Mouse (Mus musculus) thymus, postnatal 14 days (tissue): Measurements from ENCODE around the gene Fndc3b.
"Not testable (repeated sequence)": the region's sequence is repeated elsewhere in the genome, so short reads cannot be mapped to it uniquely, and the experiment has no call there.

Source experiments
- DNase-seq: peaks from one replicate; pipeline ENCODE4 v3.0.0; 2021

Fndc3b gene

DNA sequence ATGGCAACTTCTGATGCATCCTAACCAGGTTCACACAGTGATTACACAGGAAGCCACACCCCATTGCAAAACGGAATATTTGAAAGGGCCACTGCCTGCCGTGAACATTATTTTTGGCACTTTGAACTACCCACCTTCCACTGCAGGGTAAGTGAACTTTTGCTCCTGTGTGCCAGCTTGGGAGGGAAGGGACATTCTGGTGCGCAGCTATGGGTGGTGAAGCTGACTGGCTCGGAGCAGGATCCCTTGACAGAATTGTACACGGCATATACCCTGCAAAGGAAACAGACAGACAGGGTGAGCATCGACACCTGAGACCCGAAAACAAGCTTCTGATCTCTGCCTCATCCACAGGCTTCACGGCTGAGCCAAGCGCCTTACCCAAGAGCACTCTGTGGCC, 220.2 kb downstream of the Fndc3b start:
- DNase-seq, result no peak

DNA sequence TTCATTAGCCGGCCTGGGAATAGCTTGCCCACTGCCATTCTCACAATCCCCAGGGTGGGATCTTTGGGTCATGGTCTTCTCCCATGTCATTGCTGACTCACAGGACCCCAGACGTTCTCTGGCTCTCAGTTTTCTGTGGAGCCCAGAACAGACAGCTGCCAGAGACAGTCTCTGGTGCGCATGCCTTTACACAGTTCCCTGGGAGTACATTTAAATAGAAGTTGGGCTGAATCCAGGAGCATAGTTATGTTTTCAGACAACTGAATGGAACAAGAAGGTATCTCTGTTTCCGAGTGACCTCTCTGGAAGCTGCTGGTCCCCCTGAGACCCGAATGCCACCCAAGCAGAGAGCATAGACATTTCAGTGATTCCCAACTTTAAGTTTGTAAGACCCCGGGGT, 221.6 kb downstream of the Fndc3b start:
- DNase-seq, result no peak

DNA sequence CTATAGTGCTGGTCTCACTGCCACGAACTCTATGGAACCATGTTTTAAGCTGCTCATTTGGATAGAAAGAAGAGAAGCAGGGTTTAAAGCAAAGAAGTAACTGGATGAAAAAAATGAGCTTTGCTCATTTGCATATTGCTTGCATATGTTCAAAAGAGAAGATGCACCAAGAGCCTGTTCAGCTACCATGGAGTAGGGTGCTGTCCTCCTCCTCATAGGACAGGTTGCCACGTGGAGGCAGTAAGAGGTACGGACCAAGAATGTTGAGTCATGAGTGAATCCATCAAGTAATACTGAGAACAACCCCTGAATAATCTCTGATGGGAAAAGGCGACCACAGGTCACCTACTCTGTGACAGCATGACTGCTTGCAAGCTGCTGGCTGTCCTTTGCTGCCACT, 226.0 kb downstream of the Fndc3b start:
- DNase-seq, result no peak

DNA sequence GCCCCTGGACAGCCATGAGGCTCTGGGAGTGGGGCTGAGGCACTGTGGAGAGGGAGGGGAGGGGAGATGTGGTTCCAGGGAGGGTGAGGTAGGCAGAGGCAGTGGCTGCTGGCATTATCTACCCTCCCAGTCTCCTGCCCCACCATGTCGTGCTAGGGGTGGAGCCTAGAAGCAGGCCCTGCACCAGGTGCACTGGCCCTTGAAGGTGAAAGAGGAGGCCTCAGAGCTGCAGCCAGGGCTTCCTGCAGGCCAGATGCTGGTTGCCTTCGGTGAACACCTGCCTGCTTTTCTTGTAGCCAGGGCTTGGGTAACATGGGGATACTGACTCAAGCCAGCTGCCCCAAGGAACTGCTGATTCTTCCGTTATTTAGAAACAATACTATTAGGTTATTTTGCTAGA, 226.4 kb downstream of the Fndc3b start:
- DNase-seq, result peak; percentile 9

DNA sequence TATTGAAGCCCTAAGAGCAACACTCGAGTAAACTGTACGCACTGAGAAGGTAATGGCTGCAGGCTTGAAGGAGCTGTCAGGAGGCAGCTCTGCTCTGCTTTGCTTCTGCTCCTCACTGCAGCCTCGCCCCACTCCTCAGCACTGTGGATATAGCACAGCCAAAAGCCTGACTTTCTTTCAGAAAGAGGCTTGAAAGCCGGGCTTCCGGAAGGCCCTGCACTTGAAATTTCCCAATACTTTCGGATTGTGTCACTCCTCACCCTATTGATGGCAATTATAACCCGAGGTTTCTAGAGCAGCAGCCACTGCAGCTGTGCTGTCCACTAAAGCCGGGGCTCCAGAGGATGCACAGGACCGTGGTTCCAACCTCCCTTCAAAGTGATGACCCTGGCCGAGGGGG, 227.3 kb downstream of the Fndc3b start:
- no peak for DNase-seq

DNA sequence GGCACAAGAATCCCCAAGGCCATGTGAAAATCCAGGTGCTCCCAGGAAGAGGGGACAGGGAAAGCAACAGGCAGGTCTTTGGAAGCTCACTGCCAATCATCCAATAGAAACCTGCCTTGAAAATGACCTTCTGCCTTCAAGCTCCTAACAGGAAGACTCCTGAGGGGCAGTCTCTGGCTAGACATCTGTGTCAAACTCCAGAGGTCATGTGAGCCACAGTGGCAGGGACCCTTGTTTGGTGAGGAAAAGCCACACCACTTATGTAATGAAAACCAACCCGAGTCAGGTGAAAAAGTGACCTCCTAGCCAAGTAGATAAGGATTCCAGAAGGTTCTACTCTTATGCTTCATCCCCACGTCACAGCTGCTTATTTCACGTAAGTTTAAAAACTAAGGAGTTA, 227.8 kb downstream of the Fndc3b start:
- no peak for DNase-seq

DNA sequence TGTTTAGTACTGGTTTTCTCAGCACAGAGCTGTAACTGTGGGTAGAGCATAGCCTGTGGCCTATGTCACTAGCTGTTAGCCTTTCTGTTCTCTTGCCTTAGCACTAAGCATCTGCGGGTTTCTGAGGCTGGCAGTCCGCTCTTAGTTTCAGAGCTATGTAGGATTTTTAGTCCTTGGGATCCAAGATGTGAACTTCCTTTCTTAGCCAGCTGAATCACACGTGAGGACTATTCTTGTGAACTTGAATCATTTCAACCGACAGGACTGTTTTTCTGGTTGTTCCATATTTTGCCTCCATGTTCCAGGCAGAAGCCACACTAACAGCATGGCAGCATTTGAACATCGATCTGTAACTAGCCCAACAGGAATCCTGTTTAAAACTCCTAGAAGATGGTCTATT, 229.4 kb downstream of the Fndc3b start:
- no peak for DNase-seq

DNA sequence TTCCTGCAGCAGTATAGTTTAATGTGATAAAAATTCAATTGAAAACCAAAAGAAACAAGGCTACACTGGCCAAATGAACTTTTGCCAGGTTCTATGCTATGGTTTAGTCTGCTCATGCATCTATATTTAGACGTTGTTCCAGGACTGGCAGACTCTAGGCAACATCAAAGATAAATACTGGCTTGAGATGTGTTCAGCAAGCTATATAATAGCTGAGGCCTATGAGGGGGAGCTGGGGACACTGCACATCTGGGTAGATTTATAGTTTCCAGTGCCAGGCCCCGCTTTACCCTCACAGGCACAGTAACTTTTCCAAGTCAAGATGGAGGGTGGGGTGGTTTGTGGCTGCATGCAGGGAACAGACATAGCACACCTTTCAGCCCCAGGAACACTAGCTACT, 231.7 kb downstream of the Fndc3b start:
- no peak for DNase-seq

DNA sequence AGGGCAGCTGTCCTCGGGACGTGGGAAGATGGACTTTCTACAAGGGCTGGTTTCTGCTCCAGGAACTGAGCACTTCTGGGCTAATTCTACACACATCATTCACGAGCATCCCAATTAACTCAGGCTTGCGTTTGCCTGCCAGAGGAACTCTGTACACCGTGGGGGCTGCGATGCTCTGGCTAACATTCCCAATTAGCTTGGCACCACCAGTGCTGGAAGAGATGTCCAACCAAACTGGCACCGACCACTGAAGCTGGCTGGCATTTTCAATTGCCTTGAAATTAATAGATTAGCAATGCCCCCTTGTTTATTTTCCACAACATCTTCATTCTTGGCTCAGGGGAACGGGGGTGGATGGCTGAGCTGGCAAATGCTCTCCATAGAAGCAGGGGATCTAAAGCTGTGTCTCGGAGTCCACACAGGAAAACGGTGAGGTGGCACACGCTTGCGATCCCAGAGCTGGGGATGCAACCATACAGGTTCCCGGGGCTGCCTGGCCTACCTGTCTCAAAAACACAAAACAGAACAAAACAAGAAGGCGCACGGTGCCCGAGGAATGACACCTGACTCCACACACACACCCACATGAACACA, 232.4 kb downstream of the Fndc3b start:
- no peak for DNase-seq

DNA sequence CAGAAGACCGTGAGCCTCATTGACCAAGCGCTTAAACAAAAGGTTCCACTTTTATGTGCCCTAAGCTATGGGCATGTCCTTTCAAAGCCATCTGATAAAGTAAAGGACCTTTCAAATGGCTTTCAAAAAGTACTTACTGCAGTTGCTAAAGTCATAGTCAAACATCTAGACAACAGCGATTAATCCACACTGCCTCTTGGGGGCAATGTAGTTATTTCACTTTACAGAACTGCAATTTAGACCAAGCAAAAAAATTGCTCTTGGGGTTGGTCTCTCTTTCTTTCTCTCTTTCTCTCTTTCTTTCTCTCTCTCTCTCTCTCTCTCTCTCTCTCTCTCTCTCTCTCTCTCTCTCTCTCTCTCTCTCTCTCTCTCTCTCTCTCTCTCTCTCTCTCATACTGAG, 233.4 kb downstream of the Fndc3b start:
- DNase-seq, result not testable (repeated sequence)

DNA sequence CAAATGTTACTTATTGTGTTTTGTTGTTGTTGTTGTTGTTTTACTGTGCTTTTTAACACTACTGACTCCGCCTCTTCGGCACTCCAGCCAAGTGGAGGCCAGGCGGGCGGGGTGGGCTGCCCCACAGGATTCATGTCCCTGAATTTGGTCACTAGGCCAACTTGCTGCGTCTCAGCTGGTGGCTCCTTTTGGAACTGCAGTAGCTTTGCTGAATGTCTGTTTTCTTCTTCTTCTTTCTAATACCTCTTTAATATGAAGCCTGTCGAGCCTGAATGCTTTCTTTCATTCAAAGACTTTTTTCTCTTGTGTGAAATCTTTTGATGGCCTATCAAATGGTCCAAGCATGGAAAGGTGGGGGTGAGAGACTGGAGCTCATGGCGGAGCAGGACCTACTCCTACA, 235.2 kb downstream of the Fndc3b start:
- DNase-seq, result no peak

DNA sequence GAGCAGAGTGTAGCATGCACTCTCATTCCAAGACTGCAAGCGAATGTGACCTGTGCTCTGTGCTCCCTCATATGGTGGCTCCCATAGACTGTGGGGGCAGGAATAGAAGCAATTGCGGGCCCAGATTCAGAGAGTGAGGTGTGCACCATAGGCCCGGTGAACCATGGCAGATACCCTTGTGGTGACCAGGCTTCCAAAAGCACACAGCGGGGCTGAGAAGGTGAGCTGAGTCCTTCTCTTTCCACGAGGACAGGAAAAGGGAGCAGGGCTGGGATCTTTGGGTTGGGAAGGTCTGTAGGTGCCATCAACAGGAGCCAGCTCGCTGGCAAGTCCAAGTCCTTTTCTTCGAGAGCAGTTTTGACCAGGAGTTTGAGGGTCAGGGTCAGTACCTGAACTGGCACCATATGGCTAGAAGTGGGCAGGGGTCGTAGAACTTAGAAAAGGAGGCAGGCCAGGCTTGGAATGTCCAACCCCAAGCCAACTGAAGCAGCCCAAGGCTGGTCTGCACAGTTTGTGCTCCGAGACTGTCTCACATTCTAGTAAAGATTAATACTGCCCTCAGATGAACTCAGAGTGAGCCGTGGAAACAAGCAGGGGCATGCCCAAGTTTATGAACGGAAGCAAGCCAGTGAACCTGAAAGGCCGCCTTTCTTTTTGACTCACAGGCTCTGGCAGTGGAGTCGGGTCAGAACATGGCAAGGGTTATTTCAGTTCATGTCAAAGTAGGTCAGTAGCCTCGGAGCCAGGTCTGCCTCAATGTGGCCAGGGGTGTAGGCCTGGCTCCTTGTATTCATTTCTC, 237.1 kb downstream of the Fndc3b start:
- no peak for DNase-seq

DNA sequence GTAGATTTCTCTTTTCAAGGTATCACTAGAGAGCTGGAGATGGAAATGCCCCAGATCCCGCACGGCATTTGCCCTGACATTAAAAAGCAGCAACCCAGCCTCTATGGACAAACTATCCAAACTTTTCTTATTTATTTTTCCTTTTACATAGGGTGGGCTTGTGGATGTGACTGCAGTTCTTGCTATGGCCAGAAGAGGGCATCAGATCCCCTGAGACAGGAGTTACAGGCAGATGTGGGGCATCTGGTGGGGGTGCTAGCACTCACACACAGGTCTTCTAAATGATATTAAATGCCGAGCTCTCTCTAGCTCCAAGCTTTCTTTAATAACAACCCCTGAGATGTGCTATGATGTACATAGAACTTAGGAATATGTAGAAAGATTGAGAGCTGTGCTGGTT, 238.3 kb downstream of the Fndc3b start:
- peak; percentile 30 for DNase-seq

DNA sequence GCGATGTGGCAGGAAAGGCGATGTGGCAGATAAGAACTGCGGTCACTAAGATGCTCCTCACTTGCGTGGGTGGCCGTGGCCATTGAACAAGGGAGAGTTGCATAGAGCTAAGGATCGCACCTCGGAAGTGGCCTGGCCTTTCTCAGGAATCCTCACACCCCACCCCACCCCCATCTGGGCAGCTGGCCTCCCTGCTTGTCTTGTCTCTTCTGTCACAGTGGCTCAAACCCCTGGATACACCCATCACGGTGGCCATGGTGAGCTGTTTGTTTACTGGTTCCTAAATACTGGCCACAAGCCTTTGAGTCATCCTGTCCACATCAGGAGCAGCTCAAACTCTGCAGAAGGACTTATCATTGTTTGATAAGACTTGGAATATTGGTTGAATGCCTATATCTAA, 240.3 kb downstream of the Fndc3b start:
- DNase-seq, result no peak

DNA sequence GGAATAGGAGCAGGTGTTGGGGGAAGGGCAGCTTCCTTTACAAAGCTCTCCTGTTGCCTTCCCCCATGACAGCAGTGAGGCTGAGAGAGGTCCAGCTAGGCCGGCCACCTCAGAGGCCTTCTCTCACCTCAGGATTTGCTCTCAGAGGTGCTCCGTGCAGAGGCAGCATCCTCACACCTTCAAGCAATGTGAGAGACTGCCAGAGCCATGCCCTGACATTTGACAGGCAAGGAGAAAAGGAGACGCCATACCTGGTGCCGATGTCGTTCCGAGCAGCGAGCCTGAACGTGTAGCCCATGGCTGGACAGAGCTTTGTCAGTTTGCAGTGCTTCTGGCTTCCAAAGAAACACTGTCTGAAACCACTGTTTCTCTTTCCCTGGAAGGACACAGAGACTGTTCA, 241.1 kb downstream of the Fndc3b start:
- DNase-seq, result no peak

DNA sequence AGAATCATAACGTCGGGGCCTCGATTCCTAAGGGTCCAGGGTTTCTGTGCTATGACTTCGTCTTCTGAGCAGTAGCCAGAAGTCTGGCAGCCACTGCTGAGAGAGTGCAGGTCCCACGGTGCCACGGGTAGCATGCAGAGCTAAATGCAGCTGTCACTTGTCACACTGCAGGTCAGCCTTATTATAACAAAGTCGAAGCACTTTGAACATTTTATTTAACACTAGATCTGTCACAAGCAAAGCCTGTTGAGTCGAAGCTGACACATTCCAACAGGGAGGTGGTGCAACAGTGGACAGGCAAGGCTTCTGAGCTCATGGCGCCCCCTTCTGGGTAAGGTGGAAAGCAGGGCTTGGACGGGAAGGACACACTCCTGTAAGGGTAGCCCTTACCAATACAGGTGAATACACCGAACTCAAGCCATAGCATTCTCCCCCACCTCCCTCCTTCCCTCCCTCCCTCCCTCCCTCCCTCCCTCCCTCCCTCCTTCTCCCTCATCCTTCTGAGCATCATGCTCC, 243.5 kb downstream of the Fndc3b start:
- DNase-seq, result peak; percentile 76

DNA sequence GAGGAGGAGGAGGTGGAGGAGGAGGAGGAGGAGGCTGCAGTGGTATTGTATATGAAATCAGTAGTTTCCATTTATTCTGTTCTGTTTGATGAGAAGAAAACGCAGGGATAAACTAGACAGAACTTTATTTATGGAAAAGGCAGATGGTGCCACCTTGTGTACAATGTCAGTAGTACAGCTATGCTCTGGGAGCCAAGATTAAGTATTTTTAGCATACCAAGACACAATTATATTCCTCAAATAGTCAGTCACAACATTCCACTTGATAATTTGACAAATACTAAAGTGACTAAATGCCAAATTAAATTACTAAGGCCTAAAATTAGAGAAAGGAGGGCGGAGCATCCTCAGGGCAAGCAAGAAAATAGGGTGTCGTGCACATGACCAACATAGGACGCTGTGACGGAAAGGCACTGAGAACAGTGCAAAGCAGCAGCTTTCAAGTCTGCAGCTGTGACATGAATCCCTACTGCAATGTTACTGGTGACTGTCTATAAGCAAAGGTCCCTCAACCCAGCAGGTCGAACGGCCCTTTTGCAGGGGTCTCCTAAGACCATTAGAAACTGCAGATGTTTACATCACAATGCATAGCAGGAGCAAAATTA, 244.7 kb downstream of the Fndc3b start:
- DNase-seq, result peak; percentile 65

DNA sequence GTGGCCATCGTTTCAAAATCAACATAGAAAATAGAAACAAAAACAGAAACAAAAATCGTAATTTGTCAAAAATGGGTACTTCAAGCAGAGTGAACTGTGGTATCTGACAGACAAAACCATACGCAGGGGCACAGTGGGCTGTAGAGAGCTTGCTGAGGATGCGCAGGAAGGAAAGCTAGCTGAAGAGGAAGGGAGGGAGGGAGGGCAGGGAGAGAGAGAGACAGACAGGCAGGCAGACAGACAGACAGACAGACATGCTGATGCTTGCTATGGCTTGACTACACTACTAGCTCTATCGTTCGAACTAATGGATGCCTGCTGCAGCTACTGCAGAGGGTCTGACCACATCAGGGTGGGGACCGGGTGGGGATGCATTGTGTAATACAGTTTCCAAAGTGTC, 247.7 kb downstream of the Fndc3b start:
- peak; percentile 55 for DNase-seq

DNA sequence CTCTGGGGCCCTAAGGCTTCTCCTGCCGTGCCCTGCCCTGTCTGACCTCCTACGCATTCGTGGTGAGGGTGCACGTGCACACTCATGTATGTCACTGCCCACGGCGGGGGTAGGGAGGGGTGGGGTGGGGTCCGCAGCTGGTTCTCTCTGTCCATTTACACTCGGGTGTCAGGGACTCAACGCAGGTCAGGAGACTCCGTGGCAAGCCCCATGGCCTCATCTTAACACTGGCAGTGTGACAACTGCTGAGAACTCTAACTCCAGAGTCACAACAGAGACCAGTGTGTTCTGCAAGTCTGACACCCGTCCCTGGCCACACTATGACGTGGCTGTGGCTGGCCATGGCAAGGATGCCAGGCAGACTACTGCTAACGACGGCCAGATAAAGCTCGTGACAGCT, 248.2 kb downstream of the Fndc3b start:
- DNase-seq, result peak; percentile 50

DNA sequence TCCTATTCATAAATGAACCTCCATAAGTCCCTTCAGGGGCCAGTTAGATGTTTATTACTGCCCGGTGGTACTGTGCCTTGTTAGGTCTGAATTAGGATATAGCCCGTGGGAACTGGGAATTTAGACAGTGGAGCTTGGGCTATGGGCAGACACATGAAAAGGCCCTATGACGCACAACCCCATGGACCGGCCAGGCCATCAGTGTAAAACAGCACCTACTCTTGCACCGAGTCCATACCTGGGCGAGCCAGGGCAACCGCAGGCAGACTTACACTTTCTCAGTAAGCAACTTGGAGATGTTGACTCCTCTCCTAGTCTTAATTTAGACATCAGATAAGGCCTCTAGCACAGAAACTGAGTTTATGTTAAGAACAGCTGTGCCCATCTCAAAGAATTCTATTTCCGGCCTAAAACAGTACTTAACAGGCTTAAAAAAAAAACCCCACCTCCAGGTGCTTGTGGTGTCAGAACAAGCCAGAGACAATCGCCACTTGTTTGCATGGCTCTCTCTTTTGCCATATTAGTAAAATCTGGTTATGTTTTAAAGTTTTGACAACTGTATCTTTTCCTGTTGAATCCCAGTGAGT, 248.7 kb downstream of the Fndc3b start:
- peak; percentile 58 for DNase-seq

DNA sequence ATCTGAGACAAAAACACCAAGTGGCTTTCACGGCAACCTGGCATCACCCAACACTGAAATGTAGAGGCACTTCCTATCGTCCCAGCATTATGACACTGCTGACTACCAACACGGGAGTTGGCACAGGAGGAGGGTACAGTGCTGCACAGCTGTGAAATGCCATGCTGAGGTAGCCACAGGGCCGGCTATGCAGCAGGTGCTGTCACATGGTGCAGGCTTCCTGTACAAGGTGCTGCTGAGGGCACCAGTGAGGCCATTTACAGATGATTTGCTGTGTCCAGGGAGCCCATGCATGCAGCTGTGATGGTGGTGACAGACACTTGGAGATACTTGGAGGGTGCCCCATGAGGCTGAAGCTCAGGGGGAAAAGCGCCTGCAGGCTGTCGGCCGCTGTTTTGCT, 249.2 kb downstream of the Fndc3b start:
- peak; percentile 78 for DNase-seq

DNA sequence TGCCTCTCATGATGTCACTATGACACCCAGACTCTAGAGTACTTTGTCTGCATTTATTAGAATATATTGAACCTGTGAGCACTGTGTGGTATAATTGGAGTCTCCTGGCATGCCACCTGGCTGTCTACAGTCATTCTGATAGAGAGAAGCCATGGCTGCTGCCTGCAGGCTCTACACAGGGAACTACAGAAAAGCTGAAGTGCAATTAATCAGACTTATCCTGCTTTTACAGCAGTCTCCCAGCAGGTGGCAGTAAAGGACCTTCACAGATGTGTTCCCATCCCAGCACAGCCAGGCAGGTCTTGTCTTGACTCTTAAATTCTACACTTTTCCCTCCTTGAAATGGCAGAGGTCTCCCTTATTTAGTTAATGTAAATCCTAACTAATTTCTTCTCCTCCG, 250.1 kb downstream of the Fndc3b start:
- peak; percentile 89 for DNase-seq

DNA sequence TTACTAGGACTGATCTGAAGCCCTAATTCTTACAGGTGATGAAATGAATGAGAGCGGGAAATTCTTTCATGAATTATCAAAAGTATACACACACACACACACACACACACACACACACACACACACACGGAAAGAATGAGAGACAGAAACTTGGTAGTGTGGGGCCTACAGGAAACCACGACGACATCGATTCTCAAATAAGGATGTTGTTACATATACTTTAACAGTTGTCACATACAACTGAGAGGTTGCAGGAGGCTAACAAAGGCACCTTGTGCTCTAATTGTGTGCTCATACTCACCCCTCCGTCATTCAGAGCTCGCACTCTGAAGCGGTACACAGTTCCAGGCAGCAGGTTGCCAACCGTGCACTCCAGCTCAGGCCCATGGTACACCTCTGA, 252.7 kb downstream of the Fndc3b start:
- peak; percentile 31 for DNase-seq

DNA sequence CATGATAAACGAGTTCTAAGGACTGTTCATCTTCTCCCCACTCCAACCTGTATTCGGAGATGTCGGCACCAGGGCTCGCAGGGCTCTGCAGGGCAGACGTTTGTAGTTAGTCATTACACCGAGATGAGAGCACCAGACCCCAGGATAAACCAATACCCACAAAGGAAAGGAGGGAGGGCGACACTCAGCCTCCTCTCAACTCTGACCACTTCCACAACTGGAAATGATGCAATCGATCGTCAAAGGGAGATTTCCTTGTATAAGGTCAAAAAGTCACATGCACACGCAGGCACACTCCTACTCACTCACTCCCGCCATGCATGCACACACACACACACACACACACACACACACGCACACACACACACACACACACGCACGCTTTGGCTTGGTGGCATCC, 254.6 kb downstream of the Fndc3b start:
- no peak for DNase-seq
